Mouse (Mus musculus) olfactory bulb, adult 2 months (tissue): ENCODE measurements around the gene Cspg5.

Experiments
- CTCF ChIP-seq: fragments of 200-500 bp; IDR thresholded peaks from 2 replicates; pipeline ENCODE4 v1.5.1; 2012; ENCODE audit warnings: low read depth, mild to moderate bottlenecking, low read length, moderate library complexity; ENCODE audit not compliant: insufficient read depth
- POLR2A ChIP-seq: fragments of 200-500 bp; IDR thresholded peaks from 2 replicates; pipeline ENCODE4 v1.6.1; 2012; ENCODE audit warnings: mild to moderate bottlenecking, low read depth, low read length, moderate library complexity; ENCODE audit not compliant: insufficient read depth

GRCm38 (mm10) chr9:110228671-110229070 is 14.9 kb upstream of the Cspg5 start:
- TF ChIP-seq CTCF (no peak), POLR2A (no peak)
